Mouse (Mus musculus) midbrain, postnatal 0 days (tissue): Measurements from ENCODE around the gene Plekhg6. TPM values are rescaled to one million over a fixed set of nuclear protein-coding genes. Genes with fewer than 3 reads are reported as not detected.

ENCODE experiments used
- ATAC-seq: fragments of 200-750 bp; cut with Nextera tagmentation; 2 replicates; pipeline ENCODE4 v1.8.0; 2017; ENCODE audit warnings: moderate number of reproducible peaks, mild to moderate bottlenecking, moderate TSS enrichment, moderate library complexity; ENCODE audit not compliant: low FRiP score
- DNase-seq: peaks from one replicate; pipeline ENCODE4 v3.0.0-alpha.2; 2015; ENCODE audit warnings: low spot score
- H3K27ac ChIP-seq: fragments of 300-500 bp; sonication (generic); 2 replicates; pipeline ENCODE4 v1.5.1; 2014; ENCODE audit warnings: low read depth, mild to moderate bottlenecking, low read length, mixed read lengths
- H3K27me3 ChIP-seq: fragments of 300-500 bp; sonication (generic); 2 replicates; pipeline ENCODE4 v1.6.1; 2014; ENCODE audit warnings: low read length, control low read depth, mixed read lengths; ENCODE audit not compliant: insufficient read depth
- H3K36me3 ChIP-seq: fragments of 300-500 bp; sonication (generic); 2 replicates; pipeline ENCODE4 v1.6.1; 2014; ENCODE audit warnings: low read length, control low read depth, mixed read lengths; ENCODE audit not compliant: insufficient read depth
- H3K4me1 ChIP-seq: fragments of 300-500 bp; sonication (generic); 2 replicates; pipeline ENCODE4 v1.6.1; 2014; ENCODE audit warnings: mild to moderate bottlenecking, control low read depth, antibody characterized with exemption, low read length, mixed read lengths; ENCODE audit not compliant: insufficient read depth
- H3K4me2 ChIP-seq: fragments of 300-500 bp; sonication (generic); 2 replicates; pipeline ENCODE4 v1.6.1; 2014; ENCODE audit warnings: low read depth, mild to moderate bottlenecking, low read length, mixed read lengths; ENCODE audit not compliant: poor library complexity, severe bottlenecking
- H3K4me3 ChIP-seq: fragments of 300-500 bp; sonication (generic); 2 replicates; pipeline ENCODE4 v1.5.1; 2014; ENCODE audit warnings: low read depth, mild to moderate bottlenecking, low read length, moderate library complexity
- H3K9ac ChIP-seq: fragments of 300-500 bp; sonication (generic); replicated peaks from 2 replicates; pipeline ENCODE4 v1.6.1; 2014; ENCODE audit warnings: mild to moderate bottlenecking, low read length, moderate library complexity, mixed read lengths; ENCODE audit not compliant: poor library complexity, severe bottlenecking
- H3K9me3 ChIP-seq: fragments of 300-500 bp; sonication (generic); 2 replicates; pipeline ENCODE4 v1.6.1; 2016; ENCODE audit warnings: low read length, control low read depth
- CTCF ChIP-seq: IDR thresholded peaks from 2 replicates; pipeline ENCODE4 v1.5.1; 2016; ENCODE audit warnings: antibody characterized with exemption, mild to moderate bottlenecking
- WGBS: fragments of 180-500 bp; shearing (Covaris S2); extraction: QIAGEN DNeasy Blood & Tissue Kit; methylation state at CpG from one replicate; pipeline ENCODE4 v1.1.7; 2014; 5-methylcytosine and 5-hydroxymethylcytosine counted together
- polyA plus RNA-seq: library from polyadenylated mRNA; unstranded; fragments of >200 nt; fragmentation: Nextera tagmentation; extraction: Ambion mirVana; gene quantifications from 2 replicates; pipeline ENCODE4 v1.2.1, GENCODE M21; 2015
- total RNA-seq: library from RNA; depleted of rRNA; stranded (reverse); fragments of >200 nt; gene quantifications from 2 replicates; pipeline ENCODE4 v1.2.3, GENCODE M21; 2014

Gene Plekhg6
- total and polyA plus RNA-seq, 2 experiments from 2014 or later = 0.22 to 0.35 TPM

- TF ChIP-seq CTCF = no peak
Observed at GRCm38 (mm10) chr6:125411661-125412060, 31.1 kb upstream of the Plekhg6 start.

GRCm38 (mm10) chr6:125410995-125411547, 30.5 kb upstream of the Plekhg6 start:
- H3K36me3 ChIP-seq = no peaks in the 10 kb centered on the region
- no peak for TF ChIP-seq CTCF
- WGBS = 68% methylated on average over 8 of the region's 8 CpGs
- no peak overlapping the region for H3K9ac ChIP-seq
- no peaks in the 10 kb centered on the region for H3K4me1 ChIP-seq
- ATAC-seq = no peak
- no peak overlapping the region for H3K4me2 ChIP-seq
- no peak overlapping the region for H3K27ac ChIP-seq
- H3K27me3 ChIP-seq = no peaks in the 10 kb centered on the region
- no peak for DNase-seq
- no peaks in the 10 kb centered on the region for H3K9me3 ChIP-seq
- no peak overlapping the region for H3K4me3 ChIP-seq

More at GRCm38 (mm10) chr6:125411661-125412060, 31.1 kb upstream of the Plekhg6 start:
- no peak overlapping the region for H3K9ac ChIP-seq
- H3K4me1 ChIP-seq = no peaks in the 10 kb centered on the region
- no peaks in the 10 kb centered on the region for H3K9me3 ChIP-seq
- 93% methylated on average over 6 of the region's 6 CpGs for WGBS
- no peak overlapping the region for H3K4me2 ChIP-seq
- no peak overlapping the region for H3K4me3 ChIP-seq
- ATAC-seq (no peak), DNase-seq (no peak)
- no peak overlapping the region for H3K27ac ChIP-seq
- H3K27me3 ChIP-seq = no peaks in the 10 kb centered on the region
- no peaks in the 10 kb centered on the region for H3K36me3 ChIP-seq

GRCm38 (mm10) chr6:125410551-125410950, 30.0 kb upstream of the Plekhg6 start:
- Histone ChIP-seq H3K27me3 (no peaks in the 10 kb centered on the region), H3K36me3 (no peaks in the 10 kb centered on the region), H3K9me3 (no peaks in the 10 kb centered on the region), H3K9ac (no peak overlapping the region), H3K27ac (no peak overlapping the region), H3K4me2 (no peak overlapping the region), H3K4me3 (no peak overlapping the region), H3K4me1 (no peaks in the 10 kb centered on the region)
- TF ChIP-seq CTCF = no peak
- DNase-seq = no peak
- 69% methylated on average over 11 of the region's 11 CpGs for WGBS
- no peak for ATAC-seq

- H3K4me1 ChIP-seq = no peaks in the 10 kb centered on the region
- ATAC-seq (no peak), DNase-seq (no peak)
- no peaks in the 10 kb centered on the region for H3K27me3 ChIP-seq
- H3K9me3 ChIP-seq = no peaks in the 10 kb centered on the region
- WGBS = 92% methylated on average over 10 of the region's 10 CpGs
- H3K4me2 ChIP-seq = no peak overlapping the region
- no peak overlapping the region for H3K9ac ChIP-seq
- TF ChIP-seq CTCF = no peak
- no peak overlapping the region for H3K4me3 ChIP-seq
- H3K36me3 ChIP-seq = no peaks in the 10 kb centered on the region
- H3K27ac ChIP-seq = no peak overlapping the region
Observed at GRCm38 (mm10) chr6:125407657-125408056, 27.1 kb upstream of the Plekhg6 start.

- H3K4me3 ChIP-seq = no peak overlapping the region
- 84% methylated on average over 7 of the region's 7 CpGs for WGBS
- ATAC-seq = no peak
- no peaks in the 10 kb centered on the region for H3K27me3 ChIP-seq
- no peak overlapping the region for H3K27ac ChIP-seq
- no peaks in the 10 kb centered on the region for H3K9me3 ChIP-seq
- H3K9ac ChIP-seq = no peak overlapping the region
- no peak for DNase-seq
- no peaks in the 10 kb centered on the region for H3K36me3 ChIP-seq
- no peak overlapping the region for H3K4me2 ChIP-seq
- H3K4me1 ChIP-seq = no peaks in the 10 kb centered on the region
- no peak for TF ChIP-seq CTCF
Observed at GRCm38 (mm10) chr6:125407224-125407623, 26.6 kb upstream of the Plekhg6 start.

- no peak for ATAC-seq
Observed at GRCm38 (mm10) chr6:125405461-125406382, 25.1 kb upstream of the Plekhg6 start.

More at GRCm38 (mm10) chr6:125405461-125406382, 25.1 kb upstream of the Plekhg6 start:
- Histone ChIP-seq H3K4me1 (no peaks in the 10 kb centered on the region), H3K27me3 (no peaks in the 10 kb centered on the region), H3K9me3 (no peaks in the 10 kb centered on the region), H3K36me3 (no peaks in the 10 kb centered on the region), H3K9ac (no peak overlapping the region), H3K27ac (no peak overlapping the region), H3K4me3 (no peak overlapping the region), H3K4me2 (no peak overlapping the region)
- no peak for TF ChIP-seq CTCF
- 65% methylated on average over 14 of the region's 14 CpGs for WGBS
- DNase-seq = no peak
